Mouse (Mus musculus): Measurements from ENCODE around the gene Sox21. TPM values are rescaled to one million over a fixed set of nuclear protein-coding genes. Genes with fewer than 3 reads are reported as not detected.

Gene Sox21
- polyA plus RNA-seq, 1 experiment from 2014 or later: 0.08 TPM

DNA sequence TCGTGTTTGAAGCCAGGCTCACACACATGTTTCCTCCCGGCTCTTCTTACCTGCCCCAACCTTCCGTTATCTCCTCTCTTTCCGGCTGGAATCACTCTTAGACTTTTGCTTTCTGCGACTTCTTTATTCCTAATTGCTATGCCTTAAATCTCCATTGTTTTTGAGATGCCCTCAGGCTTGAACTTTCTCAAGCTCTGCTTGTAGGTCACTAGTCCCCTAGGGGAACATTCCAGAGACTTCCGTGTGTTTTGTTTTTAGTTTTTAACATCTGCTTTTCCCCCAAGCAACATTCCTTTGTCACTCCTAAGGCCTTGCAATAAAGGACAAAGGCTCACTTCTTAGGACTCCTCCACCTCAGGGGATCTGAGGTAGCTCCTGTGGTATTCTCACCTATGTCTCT is 16.6 kb upstream of the Sox21 start:
- Histone ChIP-seq H3K4me3 (ENCODE audit: low read depth, low read length) (no peak overlapping the region), H3K36me3 (ENCODE audit: control insufficient read depth, insufficient read depth, low read length) (no peaks in the 10 kb centered on the region), H3K4me1 (replicated peaks; ENCODE audit: control insufficient read depth, insufficient read depth, low read length) (no peaks in the 10 kb centered on the region), H3K4me2 (no peak overlapping the region), H3K27ac (ENCODE audit: low read depth, low read length) (no peak overlapping the region), H3K9ac (ENCODE audit: low read depth, low read length) (no peak overlapping the region), H3K9me3 (ENCODE audit: control insufficient read depth, low read length) (no peaks in the 10 kb centered on the region), H3K27me3 (replicated peaks; ENCODE audit: control insufficient read depth, insufficient read depth, low read length) (no peaks in the 10 kb centered on the region)
- WGBS: 85% methylated on average over 6 of the region's 6 CpGs
- ATAC-seq (replicated peaks; ENCODE audit: low FRiP score): no peak
- no peak for DNase-seq (ENCODE audit: low spot score)

DNA sequence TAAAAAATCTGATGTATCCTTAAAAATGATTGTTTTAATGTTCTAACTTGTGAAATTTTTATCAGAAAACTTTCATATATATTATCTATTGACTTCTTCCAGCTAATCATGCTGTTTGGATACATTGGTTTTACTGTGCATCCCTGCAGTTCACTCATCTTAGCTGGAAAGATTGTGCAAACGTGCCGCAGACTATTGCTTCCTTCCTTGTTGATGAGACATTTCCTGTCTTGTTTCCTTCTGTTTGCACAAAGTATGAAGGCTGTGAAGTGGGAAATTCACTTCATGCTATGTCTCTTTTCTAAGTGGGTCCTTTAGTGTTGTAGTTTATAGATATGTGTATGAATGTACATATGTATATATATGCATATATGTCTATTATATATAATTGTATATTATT is 4.6 kb upstream of the Sox21 start:
- H3K9me3 ChIP-seq (ENCODE audit: control insufficient read depth, low read length): no peaks in the 10 kb centered on the region; the same call in 1 of the 2 replicates
- no peak overlapping the region for H3K27ac ChIP-seq (ENCODE audit: low read depth, low read length)
- DNase-seq (ENCODE audit: low spot score): no peak
- no peaks in the 10 kb centered on the region; the same call in 1 of the 2 replicates for H3K4me1 ChIP-seq (replicated peaks; ENCODE audit: control insufficient read depth, insufficient read depth, low read length)
- 40% methylated on average over 2 of the region's 2 CpGs for WGBS
- no peak overlapping the region for H3K4me3 ChIP-seq (ENCODE audit: low read depth, low read length)
- H3K9ac ChIP-seq (ENCODE audit: low read depth, low read length): no peak overlapping the region
- H3K36me3 ChIP-seq (ENCODE audit: control insufficient read depth, insufficient read depth, low read length): no peaks in the 10 kb centered on the region
- H3K4me2 ChIP-seq: no peak overlapping the region
- ATAC-seq (replicated peaks; ENCODE audit: low FRiP score): no peak
- H3K27me3 ChIP-seq (replicated peaks; ENCODE audit: control insufficient read depth, insufficient read depth, low read length): peaks cover 42% of the 10 kb centered on the region

DNA sequence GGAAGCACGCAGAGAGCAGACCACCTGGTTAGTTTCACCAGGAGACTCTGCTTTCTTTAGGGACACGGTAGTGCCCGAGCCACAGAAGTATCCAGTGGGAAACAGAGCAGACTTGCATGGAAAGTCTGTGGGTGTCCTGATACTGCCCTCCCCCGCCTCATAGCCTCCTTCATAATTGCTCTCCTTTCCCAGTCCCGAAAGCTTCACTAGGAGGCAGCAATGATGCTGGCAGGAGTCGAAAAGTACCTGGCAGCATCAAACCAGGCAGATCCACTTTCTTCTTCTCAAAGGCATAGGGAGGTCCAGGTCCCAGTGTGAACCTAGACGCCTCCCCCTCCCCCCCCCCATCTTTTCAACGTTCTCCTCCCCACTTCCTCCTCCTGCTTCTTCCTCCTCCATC is 2.5 kb upstream of the Sox21 start:
- Histone ChIP-seq H3K9me3 (ENCODE audit: control insufficient read depth, low read length) (no peaks in the 10 kb centered on the region; the same call in 1 of the 2 replicates), H3K27me3 (replicated peaks; ENCODE audit: control insufficient read depth, insufficient read depth, low read length) (peaks cover 63% of the 10 kb centered on the region), H3K4me1 (replicated peaks; ENCODE audit: control insufficient read depth, insufficient read depth, low read length) (peaks cover 5% of the 10 kb centered on the region; the same call in 1 of the 2 replicates), H3K36me3 (ENCODE audit: control insufficient read depth, insufficient read depth, low read length) (no peaks in the 10 kb centered on the region), H3K27ac (ENCODE audit: low read depth, low read length) (no peak overlapping the region), H3K4me2 (no peak overlapping the region), H3K9ac (ENCODE audit: low read depth, low read length) (no peak overlapping the region), H3K4me3 (ENCODE audit: low read depth, low read length) (no peak overlapping the region)
- 13% methylated on average over 7 of the region's 8 CpGs for WGBS
- no peak for DNase-seq (ENCODE audit: low spot score)
- no peak for ATAC-seq (replicated peaks; ENCODE audit: low FRiP score)

DNA sequence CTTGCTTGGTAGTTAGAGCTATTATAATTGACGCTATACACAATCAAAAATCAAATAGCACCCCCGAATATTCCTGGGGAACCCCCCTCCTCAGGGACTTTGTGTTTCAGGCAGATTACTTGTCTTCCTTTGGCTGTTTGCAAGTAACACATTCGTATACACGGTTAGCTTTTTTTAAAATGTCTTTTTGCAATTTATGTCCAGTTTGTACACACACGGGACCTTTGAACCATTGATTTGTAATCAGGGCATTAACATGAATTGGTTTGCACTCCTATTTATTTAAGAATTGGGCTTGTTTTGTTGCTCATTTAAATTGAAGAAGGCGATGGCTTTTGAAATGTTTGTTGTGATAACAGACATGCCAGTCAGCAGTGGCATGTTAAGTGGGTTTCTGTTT is 956 bp upstream of the Sox21 start:
- H3K27me3 ChIP-seq (replicated peaks; ENCODE audit: control insufficient read depth, insufficient read depth, low read length): peaks cover 76% of the 10 kb centered on the region
- WGBS: 13% methylated on average over 6 of the region's 6 CpGs
- no peaks in the 10 kb centered on the region for H3K36me3 ChIP-seq (ENCODE audit: control insufficient read depth, insufficient read depth, low read length)

DNA sequence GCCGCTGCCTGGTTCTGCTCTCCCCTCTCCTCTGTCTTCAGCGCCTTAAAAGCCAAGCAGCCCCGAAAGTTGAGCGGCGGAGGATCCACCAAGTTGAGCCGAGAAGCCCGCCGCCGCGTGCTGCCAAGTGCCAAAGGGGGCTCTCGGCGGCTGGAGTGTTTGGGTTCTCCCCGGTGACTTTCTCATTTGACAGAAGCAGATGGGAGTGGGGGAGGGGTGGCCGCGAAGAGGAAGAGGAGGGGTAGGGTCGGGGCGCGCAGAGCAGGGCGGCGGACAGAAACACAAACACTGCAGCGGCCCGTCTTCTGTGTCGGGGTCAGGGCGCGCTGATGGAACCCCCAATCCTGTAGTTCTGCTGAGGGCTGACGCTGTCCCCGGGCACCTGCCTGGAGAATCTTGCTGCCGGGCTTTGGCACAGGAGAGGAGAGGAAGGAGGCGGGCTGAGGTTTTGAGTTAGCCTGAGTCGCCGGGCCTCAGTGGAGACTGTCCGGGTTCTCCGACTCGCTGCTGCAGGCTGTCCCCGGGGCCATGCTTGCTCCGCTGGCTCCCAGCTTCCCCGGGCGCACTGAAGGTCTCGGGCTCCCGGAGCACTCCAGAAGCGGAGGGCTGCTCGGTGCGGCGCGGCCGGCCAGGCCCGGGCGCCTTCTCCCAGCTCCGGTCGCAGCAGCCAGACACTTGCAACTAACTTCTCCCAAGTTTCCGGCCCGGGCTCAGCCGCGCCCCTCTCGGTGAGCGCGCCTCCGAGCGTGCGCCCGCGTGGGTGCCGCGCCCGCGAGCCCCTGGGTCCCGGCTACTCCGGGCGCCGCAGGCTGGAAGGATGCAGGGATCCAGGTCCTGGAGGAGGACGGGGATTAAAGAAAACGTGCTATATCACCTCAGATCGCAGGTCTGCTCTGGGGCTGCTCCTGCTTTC is 601 bp downstream of the Sox21 start:
- WGBS: under 1% methylated on average over 72 of the region's 73 CpGs
- Histone ChIP-seq H3K9ac (ENCODE audit: low read depth, low read length) (no peak overlapping the region), H3K27me3 (replicated peaks; ENCODE audit: control insufficient read depth, insufficient read depth, low read length) (peaks cover 92% of the 10 kb centered on the region), H3K4me1 (replicated peaks; ENCODE audit: control insufficient read depth, insufficient read depth, low read length) (peaks cover 5% of the 10 kb centered on the region; the same call in 1 of the 2 replicates), H3K9me3 (ENCODE audit: control insufficient read depth, low read length) (no peaks in the 10 kb centered on the region), H3K4me3 (ENCODE audit: low read depth, low read length) (peak overlapping the region; percentile 54), H3K36me3 (ENCODE audit: control insufficient read depth, insufficient read depth, low read length) (no peaks in the 10 kb centered on the region), H3K4me2 (peak overlapping the region; percentile 85), H3K27ac (ENCODE audit: low read depth, low read length) (no peak overlapping the region)
- DNase-seq (ENCODE audit: low spot score) (peak; percentile 71), ATAC-seq (replicated peaks; ENCODE audit: low FRiP score) (peak; percentile 61)

More for the DNA sequence above, 956 bp upstream of the Sox21 start:
- no peak overlapping the region for H3K4me3 ChIP-seq (ENCODE audit: low read depth, low read length)
- H3K4me1 ChIP-seq (replicated peaks; ENCODE audit: control insufficient read depth, insufficient read depth, low read length): peaks cover 5% of the 10 kb centered on the region; the same call in 1 of the 2 replicates
- H3K27ac ChIP-seq (ENCODE audit: low read depth, low read length): no peak overlapping the region
- DNase-seq (ENCODE audit: low spot score) (no peak), ATAC-seq (replicated peaks; ENCODE audit: low FRiP score) (no peak)
- H3K9ac ChIP-seq (ENCODE audit: low read depth, low read length): no peak overlapping the region
- H3K4me2 ChIP-seq: no peak overlapping the region
- H3K9me3 ChIP-seq (ENCODE audit: control insufficient read depth, low read length): no peaks in the 10 kb centered on the region

DNA sequence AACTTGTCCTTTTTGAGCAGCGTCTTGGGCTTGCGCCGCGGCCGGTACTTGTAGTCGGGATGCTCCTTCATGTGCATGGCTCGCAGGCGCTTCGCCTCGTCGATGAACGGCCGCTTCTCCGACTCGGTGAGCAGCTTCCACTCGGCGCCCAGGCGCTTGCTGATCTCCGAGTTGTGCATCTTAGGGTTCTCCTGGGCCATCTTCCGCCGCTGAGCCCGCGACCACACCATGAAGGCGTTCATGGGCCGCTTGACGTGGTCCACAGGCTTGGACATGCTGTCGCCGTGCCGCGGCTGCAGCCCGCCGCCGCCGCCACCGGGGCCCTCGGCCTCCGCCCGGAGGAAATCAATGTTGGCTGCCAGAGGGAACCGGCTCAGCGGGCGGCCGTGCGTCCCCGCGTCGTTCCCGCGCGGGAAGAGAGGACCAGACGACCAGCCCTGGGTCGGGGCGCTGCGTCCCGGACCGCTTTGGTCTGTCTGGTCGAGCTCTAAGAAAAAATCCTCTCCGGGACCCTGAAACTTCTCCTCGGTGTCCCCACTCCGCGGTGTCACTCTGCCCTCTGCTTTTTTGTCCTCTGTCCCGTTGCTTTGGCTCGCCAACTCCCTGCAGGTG is 1.4 kb downstream of the Sox21 start:
- DNase-seq (ENCODE audit: low spot score) (peak; percentile 62), ATAC-seq (replicated peaks; ENCODE audit: low FRiP score) (no peak; the same call in 1 of the 2 replicates)
- H3K36me3 ChIP-seq (ENCODE audit: control insufficient read depth, insufficient read depth, low read length): no peaks in the 10 kb centered on the region
- 1% methylated on average over 61 of the region's 62 CpGs for WGBS
- H3K27me3 ChIP-seq (replicated peaks; ENCODE audit: control insufficient read depth, insufficient read depth, low read length): peaks cover 95% of the 10 kb centered on the region
- H3K9ac ChIP-seq (ENCODE audit: low read depth, low read length): no peak overlapping the region
- peak overlapping the region; percentile 54 for H3K4me3 ChIP-seq (ENCODE audit: low read depth, low read length)
- H3K27ac ChIP-seq (ENCODE audit: low read depth, low read length): no peak overlapping the region
- H3K4me1 ChIP-seq (replicated peaks; ENCODE audit: control insufficient read depth, insufficient read depth, low read length): peaks cover 5% of the 10 kb centered on the region; the same call in 1 of the 2 replicates
- H3K9me3 ChIP-seq (ENCODE audit: control insufficient read depth, low read length): no peaks in the 10 kb centered on the region
- H3K4me2 ChIP-seq: peak overlapping the region; percentile 85

DNA sequence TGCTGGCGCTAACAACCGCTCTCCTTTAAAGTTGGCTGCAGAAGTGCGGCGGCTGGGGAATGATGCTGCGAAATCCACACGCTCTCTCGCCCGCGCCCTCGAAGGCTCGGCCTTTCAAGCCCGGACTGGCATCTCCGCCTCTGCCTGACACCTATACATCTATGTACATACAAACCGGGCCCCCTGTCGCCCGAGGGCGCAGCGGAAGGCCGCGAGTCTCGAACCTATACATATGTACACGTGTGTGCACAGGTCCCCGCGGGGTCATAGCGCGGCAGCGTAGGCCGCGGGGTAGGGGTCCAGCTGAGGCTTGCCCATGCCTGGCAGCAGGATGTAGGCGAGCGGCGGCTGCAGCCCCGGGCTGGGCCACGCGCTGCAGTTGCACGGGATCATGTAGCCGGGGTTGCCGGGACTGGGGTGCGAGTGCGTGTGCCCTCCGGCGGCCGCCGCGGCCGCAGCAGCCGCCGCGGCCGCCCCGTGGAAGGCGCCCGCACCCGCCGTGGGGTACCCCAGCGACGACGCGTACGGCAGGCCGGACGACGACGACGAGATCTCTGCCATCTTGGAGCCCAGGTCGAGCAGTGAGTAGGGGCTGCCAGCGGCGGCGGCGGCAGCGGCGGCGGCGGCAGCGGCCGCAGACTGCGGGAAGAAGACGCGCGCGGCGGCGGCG is 2.2 kb downstream of the Sox21 start:
- Histone ChIP-seq H3K4me3 (ENCODE audit: low read depth, low read length) (peak overlapping the region; percentile 54), H3K4me1 (replicated peaks; ENCODE audit: control insufficient read depth, insufficient read depth, low read length) (peaks cover 5% of the 10 kb centered on the region; the same call in 1 of the 2 replicates), H3K27me3 (replicated peaks; ENCODE audit: control insufficient read depth, insufficient read depth, low read length) (peaks cover 95% of the 10 kb centered on the region), H3K36me3 (ENCODE audit: control insufficient read depth, insufficient read depth, low read length) (no peaks in the 10 kb centered on the region), H3K9me3 (ENCODE audit: control insufficient read depth, low read length) (no peaks in the 10 kb centered on the region), H3K27ac (ENCODE audit: low read depth, low read length) (no peak overlapping the region), H3K4me2 (peak overlapping the region; percentile 85), H3K9ac (ENCODE audit: low read depth, low read length) (no peak overlapping the region)
- 1% methylated on average over 73 of the region's 84 CpGs for WGBS
- ATAC-seq (replicated peaks; ENCODE audit: low FRiP score) (no peak), DNase-seq (ENCODE audit: low spot score) (peak; percentile 56)

DNA sequence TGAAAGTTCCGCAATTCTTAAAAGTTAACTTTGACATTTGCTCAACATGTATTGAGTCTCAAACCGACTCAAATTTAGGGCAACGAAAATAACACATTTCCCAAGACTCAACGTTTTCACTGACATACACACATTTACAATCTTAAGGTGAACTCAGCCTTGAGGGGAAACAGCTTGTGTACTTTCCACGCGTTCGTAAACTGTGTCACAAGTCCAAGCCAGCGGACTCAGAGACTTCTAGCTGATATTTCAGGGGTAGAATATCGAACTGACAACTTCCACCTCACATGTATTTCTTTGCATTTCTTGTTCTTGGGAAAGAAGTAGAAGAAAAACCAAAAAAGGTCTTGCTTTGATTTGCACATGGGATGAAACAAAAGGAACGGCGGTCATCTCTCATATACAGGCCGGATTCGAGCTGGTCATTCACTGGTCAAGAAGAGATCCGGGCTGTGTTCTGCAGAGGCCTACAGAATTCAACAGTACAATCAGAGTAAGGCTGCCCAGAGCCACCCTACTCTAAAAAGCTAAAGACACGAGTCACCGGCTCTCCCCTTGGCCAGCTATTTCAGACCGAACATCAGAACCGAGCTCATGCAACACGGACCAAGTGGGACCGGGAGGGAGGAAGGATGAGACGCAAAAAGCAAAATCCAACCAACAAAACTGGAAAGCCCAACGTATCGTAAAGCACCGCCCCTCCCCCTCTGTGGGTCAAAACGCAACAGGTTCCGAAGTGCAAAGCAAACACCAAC is 2.9 kb downstream of the Sox21 start:
- Histone ChIP-seq H3K4me2 (no peak overlapping the region), H3K9me3 (ENCODE audit: control insufficient read depth, low read length) (no peaks in the 10 kb centered on the region), H3K4me3 (ENCODE audit: low read depth, low read length) (no peak overlapping the region), H3K27ac (ENCODE audit: low read depth, low read length) (no peak overlapping the region), H3K36me3 (ENCODE audit: control insufficient read depth, insufficient read depth, low read length) (no peaks in the 10 kb centered on the region), H3K4me1 (replicated peaks; ENCODE audit: control insufficient read depth, insufficient read depth, low read length) (peaks cover 5% of the 10 kb centered on the region; the same call in 1 of the 2 replicates), H3K27me3 (replicated peaks; ENCODE audit: control insufficient read depth, insufficient read depth, low read length) (peaks cover 95% of the 10 kb centered on the region), H3K9ac (ENCODE audit: low read depth, low read length) (no peak overlapping the region)
- ATAC-seq (replicated peaks; ENCODE audit: low FRiP score): no peak
- WGBS: 5% methylated on average over 26 of the region's 26 CpGs
- no peak for DNase-seq (ENCODE audit: low spot score)

Measured in liver, embryonic 11.5 days (tissue).